Mouse (Mus musculus) heart, embryonic 11.5 days (tissue): ENCODE results near the gene 1700092M07Rik. TPM values are rescaled to one million over a fixed set of nuclear protein-coding genes. Genes with fewer than 3 reads are reported as not detected.

Experiments used
- ATAC-seq: fragments of 200-750 bp; cut with Nextera tagmentation; replicated peaks from 2 replicates; pipeline ENCODE4 v1.8.0; 2017; ENCODE audit warnings: moderate library complexity; ENCODE audit not compliant: insufficient number of reproducible peaks, low FRiP score, low TSS enrichment
- H3K27ac ChIP-seq: fragments of 300-500 bp; sonication (generic); 2 replicates; pipeline ENCODE4 v1.5.1; 2014; ENCODE audit warnings: mild to moderate bottlenecking, low read depth, low read length
- H3K27me3 ChIP-seq: fragments of 300-500 bp; sonication (generic); 2 replicates; pipeline ENCODE4 v1.6.1; 2014; ENCODE audit warnings: mild to moderate bottlenecking, low read length, mixed read lengths; ENCODE audit not compliant: control insufficient read depth, insufficient read depth
- H3K36me3 ChIP-seq: fragments of 300-500 bp; sonication (generic); 2 replicates; pipeline ENCODE4 v1.6.1; 2014; ENCODE audit warnings: mild to moderate bottlenecking, low read length, moderate library complexity, mixed read lengths; ENCODE audit not compliant: control insufficient read depth, insufficient read depth
- H3K4me1 ChIP-seq: fragments of 300-500 bp; sonication (generic); 2 replicates; pipeline ENCODE4 v1.6.1; 2014; ENCODE audit warnings: low read length; ENCODE audit not compliant: control insufficient read depth, insufficient read depth
- H3K4me2 ChIP-seq: fragments of 300-500 bp; sonication (generic); 2 replicates; pipeline ENCODE4 v1.6.1; 2014; ENCODE audit warnings: mild to moderate bottlenecking, moderate library complexity
- H3K4me3 ChIP-seq: fragments of 300-500 bp; sonication (generic); 2 replicates; pipeline ENCODE4 v1.5.1; 2014; ENCODE audit warnings: low read depth, low read length
- H3K9ac ChIP-seq: fragments of 300-500 bp; sonication (generic); 2 replicates; pipeline ENCODE4 v1.6.1; 2014; ENCODE audit warnings: mild to moderate bottlenecking, low read depth, low read length, moderate library complexity
- H3K9me3 ChIP-seq: fragments of 300-500 bp; sonication (generic); replicated peaks from 2 replicates; pipeline ENCODE4 v1.6.1; 2016; ENCODE audit warnings: low read length; ENCODE audit not compliant: control insufficient read depth
- WGBS: fragments of 180-500 bp; shearing (Covaris S2); extraction: QIAGEN DNeasy Blood & Tissue Kit; methylation state at CpG from one replicate; pipeline ENCODE4 v1.1.7; 2014; ENCODE audit not compliant: insufficient replicate concordance; 5-methylcytosine and 5-hydroxymethylcytosine counted together
- polyA plus RNA-seq: library from polyadenylated mRNA; unstranded; fragments of >200 nt; fragmentation: Nextera tagmentation; extraction: Ambion mirVana; gene quantifications from 2 replicates; pipeline ENCODE4 v1.2.1, GENCODE M21; 2014

1700092M07Rik gene
- polyA plus RNA-seq, 1 experiment from 2014 or later: 2.2 TPM

DNA sequence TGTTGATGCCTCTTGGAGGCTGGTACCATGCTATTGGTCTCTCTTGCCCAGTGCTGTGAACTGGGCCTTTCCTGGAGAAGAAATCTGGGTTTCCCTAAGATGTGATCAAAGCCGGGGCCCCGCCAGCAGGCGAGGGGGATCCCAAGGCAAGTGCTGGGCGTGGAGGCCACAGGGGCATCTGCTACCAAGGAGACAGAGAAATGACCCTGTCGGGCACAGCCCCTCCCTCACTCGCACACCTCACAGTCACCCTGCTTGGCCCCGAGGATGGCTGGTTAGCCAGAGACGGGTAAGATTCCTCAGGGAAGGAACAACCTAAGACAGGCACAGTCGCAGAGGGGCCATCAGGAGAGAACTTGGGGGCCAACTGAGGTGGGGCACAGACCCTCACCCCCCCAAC is 25.0 kb downstream of the 1700092M07Rik start:
- ATAC-seq: no peak

DNA sequence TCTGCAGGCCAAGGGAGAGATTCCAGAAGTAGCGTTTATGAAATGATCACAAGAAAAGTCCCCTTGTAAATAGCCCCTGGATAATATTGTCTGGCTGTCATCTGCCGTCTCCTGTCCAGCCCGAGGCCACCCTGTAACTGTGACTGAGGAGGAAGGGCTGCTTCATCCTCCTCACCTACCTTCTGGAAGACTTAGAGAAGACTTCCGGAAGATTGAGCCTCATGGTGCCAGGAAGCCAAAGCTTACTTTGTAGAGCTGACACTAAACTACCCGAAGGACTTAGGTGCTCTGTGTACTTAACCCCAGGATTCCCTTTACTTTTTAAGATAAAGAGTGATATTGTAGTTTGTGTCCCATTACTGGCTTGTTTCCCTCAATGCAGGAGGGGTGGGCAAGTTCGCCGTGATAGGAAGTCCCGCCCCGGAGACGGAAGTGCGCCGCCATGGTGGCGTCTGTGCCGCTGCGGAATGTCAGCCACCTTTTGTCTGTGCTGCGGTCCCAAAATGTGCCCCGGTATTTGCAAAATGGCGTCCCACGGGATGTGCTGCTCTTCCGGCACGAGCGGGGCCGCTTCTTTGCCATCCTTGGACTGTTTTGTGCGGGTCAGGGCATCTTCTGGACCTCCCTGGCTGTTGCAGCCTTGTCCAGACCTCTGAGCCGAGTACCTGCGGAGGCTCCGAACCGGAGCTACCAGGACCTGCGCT is 30.2 kb downstream of the 1700092M07Rik start, which contains the start of gene Tmem223:
TSS of gene Tmem223 (plus strand) at position 430 of the 704 bp plus-strand sequence.
- peak within 1 kb of the TSS; percentile 82 for H3K4me2 ChIP-seq
- H3K4me1 ChIP-seq: peaks cover 17% of the 10 kb centered on the region
- peak within 1 kb of the TSS; percentile 87 for H3K4me3 ChIP-seq
- no peaks in the 10 kb centered on the region for H3K27me3 ChIP-seq
- peaks cover 35% of the 10 kb centered on the region for H3K36me3 ChIP-seq
- H3K9me3 ChIP-seq: no peaks in the 10 kb centered on the region
- ATAC-seq: peak; percentile 28; the same call in 1 of the 2 replicates
- H3K9ac ChIP-seq: peak within 1 kb of the TSS; percentile 98
- H3K27ac ChIP-seq: peak within 1 kb of the TSS; percentile 89
- WGBS: 19% methylated on average over 29 of the region's 29 CpGs

More for the DNA sequence above, 25.0 kb downstream of the 1700092M07Rik start:
- no peak overlapping the region for H3K4me2 ChIP-seq
- peaks cover 57% of the 10 kb centered on the region for H3K36me3 ChIP-seq
- H3K27me3 ChIP-seq: no peaks in the 10 kb centered on the region
- no peak overlapping the region for H3K27ac ChIP-seq
- 95% methylated on average over 9 of the region's 9 CpGs for WGBS
- no peak overlapping the region for H3K9ac ChIP-seq
- H3K4me3 ChIP-seq: no peak overlapping the region
- H3K9me3 ChIP-seq: no peaks in the 10 kb centered on the region
- no peaks in the 10 kb centered on the region; the same call in 1 of the 2 replicates for H3K4me1 ChIP-seq

DNA sequence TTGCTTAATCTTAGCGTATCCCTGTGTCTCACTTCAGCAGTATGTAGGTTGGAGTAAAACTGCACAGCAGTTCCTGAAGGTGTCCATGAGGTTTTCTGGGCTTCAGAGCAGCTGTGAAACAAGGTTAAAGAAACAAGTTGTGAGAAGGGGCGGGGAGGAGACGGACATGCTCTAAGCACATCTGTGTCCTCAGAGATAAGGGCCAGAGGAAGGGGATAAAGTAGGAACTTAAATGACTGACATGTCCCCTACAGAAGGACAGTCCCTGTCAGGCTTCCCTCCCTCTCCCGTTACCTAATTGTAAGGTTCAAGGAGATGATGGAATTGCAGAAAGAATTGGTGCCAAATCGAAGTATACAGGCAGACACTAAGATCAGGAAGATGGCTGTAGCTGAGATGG is 32.5 kb downstream of the 1700092M07Rik start:
- H3K27ac ChIP-seq: peak overlapping the region; percentile 99; the same call in 1 of the 2 replicates
- H3K4me3 ChIP-seq: peak overlapping the region; percentile 87
- no peak for ATAC-seq
- no peaks in the 10 kb centered on the region for H3K9me3 ChIP-seq
- no peaks in the 10 kb centered on the region for H3K27me3 ChIP-seq
- 66% methylated on average over 5 of the region's 5 CpGs for WGBS
- peaks cover 17% of the 10 kb centered on the region for H3K4me1 ChIP-seq
- H3K9ac ChIP-seq: peak overlapping the region; percentile 96; the same call in 1 of the 2 replicates
- H3K36me3 ChIP-seq: peaks cover 16% of the 10 kb centered on the region; the same call in 1 of the 2 replicates
- H3K4me2 ChIP-seq: peak overlapping the region; percentile 99

DNA sequence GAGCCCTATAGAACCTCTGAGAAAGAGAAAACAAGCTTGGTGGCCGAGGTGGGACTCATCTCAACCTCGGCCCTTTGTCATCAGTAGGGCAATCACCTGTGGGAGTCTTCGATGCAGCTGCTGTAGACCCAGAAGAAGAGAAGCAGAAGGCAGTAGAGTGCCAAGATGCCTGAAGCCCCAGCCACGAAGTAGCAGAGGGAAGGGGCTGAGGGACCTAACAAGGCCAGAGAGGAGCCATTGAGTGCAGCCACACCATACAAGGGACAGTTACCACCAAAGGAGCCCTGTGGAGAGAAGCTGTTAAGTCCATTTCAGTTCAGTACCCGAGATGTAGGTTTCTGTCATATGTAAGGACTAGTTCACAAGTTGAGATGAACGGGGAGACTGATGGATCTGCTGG is 32.9 kb downstream of the 1700092M07Rik start:
- Histone ChIP-seq H3K9ac (peak overlapping the region; percentile 96), H3K27ac (peak overlapping the region; percentile 99), H3K4me1 (peaks cover 17% of the 10 kb centered on the region), H3K4me2 (peak overlapping the region; percentile 99), H3K4me3 (peak overlapping the region; percentile 87), H3K9me3 (no peaks in the 10 kb centered on the region), H3K27me3 (no peaks in the 10 kb centered on the region), H3K36me3 (peaks cover 14% of the 10 kb centered on the region; the same call in 1 of the 2 replicates)
- WGBS: 53% methylated on average over 6 of the region's 6 CpGs
- no peak for ATAC-seq

DNA sequence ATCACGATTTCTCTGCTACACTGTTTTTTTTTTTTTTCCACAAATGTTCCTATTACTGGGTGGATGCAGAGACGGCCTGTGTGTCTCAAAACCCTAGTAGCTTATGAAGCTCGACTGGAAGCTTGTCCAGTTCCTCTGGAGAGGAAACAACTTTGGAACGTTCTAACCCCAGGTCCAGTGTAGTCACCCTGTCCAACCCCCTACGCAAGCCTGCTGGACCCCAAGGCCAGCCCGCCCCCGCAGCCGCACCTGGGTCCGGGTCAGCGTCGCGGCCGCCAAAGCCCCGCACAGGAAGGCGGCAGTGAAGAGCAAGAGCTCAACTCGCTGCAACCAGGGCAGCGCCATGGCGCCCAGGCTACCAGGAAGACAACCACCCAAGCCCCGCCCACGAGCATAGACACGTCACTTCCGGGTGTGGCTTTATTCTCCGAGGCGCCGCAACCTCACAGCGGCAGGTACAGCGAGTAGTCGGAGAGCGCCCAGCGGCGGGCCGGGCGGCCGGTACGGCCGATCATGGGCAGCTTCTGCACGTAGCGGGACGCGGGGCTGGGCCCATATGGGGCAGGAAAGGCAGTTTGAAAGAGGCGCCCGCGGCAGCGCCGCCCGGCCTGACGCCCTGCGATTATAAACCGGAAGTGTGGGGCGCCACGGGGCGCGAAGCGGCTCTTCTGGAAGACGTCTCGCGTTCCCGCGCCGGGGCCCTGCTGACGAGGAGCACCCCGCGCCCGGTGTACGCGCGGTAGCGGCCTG is 33.7 kb downstream of the 1700092M07Rik start, which contains the start of gene Tmem179b:
TSS of gene Tmem179b (minus strand) at position 382 of the 750 bp plus-strand sequence.
- H3K4me3 ChIP-seq: peak within 1 kb of the TSS; percentile 87
- under 1% methylated on average over 65 of the region's 68 CpGs for WGBS
- H3K9me3 ChIP-seq: no peaks in the 10 kb centered on the region
- H3K27ac ChIP-seq: peak within 1 kb of the TSS; percentile 99
- peak; percentile 85 for ATAC-seq
- no peaks in the 10 kb centered on the region for H3K27me3 ChIP-seq
- H3K4me1 ChIP-seq: peaks cover 17% of the 10 kb centered on the region
- H3K9ac ChIP-seq: peak within 1 kb of the TSS; percentile 96
- peaks cover 10% of the 10 kb centered on the region; the same call in 1 of the 2 replicates for H3K36me3 ChIP-seq
- peak within 1 kb of the TSS; percentile 99 for H3K4me2 ChIP-seq

DNA sequence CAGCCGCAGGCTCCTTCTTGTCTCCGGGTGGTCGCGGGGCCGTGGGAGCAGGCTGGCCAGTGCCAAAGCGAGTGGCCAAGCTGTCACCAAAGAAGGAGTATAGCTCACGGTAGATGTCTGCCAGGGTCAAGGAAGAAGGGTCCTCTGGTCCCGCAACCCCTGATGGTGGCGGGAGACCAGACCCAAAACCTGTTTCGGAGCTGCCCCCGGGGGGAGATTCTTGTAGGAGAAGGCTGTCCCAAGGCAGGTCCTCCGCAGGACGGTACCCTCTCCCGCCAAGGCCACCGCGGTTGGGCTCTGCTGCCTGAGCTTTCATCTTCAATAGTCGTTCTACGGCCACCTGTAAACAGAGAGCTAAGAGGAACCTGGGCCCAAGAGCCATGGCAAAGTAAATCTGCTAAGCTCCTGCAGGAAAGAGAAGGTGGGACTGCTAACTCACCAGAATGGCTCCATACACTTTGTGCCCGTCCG is 34.5 kb downstream of the 1700092M07Rik start:
- Histone ChIP-seq H3K27me3 (no peaks in the 10 kb centered on the region), H3K9ac (peak overlapping the region; percentile 96), H3K4me1 (peaks cover 17% of the 10 kb centered on the region), H3K9me3 (no peaks in the 10 kb centered on the region), H3K27ac (peak overlapping the region; percentile 99), H3K4me3 (peak overlapping the region; percentile 87), H3K36me3 (peaks cover 10% of the 10 kb centered on the region; the same call in 1 of the 2 replicates), H3K4me2 (peak overlapping the region; percentile 99)
- 6% methylated on average over 20 of the region's 20 CpGs for WGBS
- peak; percentile 4; the same call in 1 of the 2 replicates for ATAC-seq

DNA sequence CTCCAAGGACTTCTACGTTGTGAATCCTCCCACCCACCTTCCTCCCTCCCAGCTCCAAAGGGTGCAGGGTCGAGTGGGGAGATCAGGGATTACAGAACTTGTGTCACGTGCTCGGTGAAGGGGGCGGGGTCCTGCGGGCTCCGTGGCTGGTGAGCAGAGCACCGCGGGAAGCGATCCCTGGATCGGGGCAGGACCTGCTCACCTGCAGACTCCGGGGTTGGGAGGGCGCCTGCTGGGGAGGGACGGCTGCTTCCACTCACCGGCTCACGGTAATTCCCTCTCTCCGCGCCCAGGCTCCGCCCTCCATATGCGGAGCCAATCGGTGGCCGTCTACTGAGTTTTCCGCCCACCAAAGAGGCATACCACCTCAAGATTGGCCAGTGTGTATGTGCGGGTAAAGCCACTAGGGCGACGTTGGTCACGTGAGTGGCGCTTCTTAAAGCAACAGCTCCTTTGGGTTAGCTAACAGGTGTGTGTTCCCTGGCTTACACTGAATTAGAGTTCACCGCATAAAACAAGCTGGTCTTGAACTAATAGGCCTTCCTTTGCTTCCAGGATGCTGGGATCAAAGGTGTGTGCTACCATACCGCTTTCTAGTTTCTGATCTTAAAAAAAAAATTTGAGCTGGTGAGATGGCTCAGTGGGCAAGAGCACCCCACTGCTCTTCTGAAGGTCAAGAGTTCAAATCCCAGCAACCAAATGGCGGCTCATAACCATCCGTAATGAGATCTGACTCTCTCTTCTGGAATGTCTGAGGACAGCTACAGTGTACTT is 45.7 kb downstream of the 1700092M07Rik start, which contains the start of gene Taf6l:
TSS of gene Taf6l (minus strand) at position 410 of the 774 bp plus-strand sequence.
- no peaks in the 10 kb centered on the region for H3K4me1 ChIP-seq
- WGBS: under 1% methylated on average over 32 of the region's 32 CpGs
- H3K9ac ChIP-seq: peak within 1 kb of the TSS; percentile 78
- H3K36me3 ChIP-seq: peaks cover 7% of the 10 kb centered on the region
- no peaks in the 10 kb centered on the region for H3K9me3 ChIP-seq
- ATAC-seq: peak; percentile 98
- peak within 1 kb of the TSS; percentile 71 for H3K4me3 ChIP-seq
- peak within 1 kb of the TSS; percentile 68 for H3K4me2 ChIP-seq
- H3K27me3 ChIP-seq: no peaks in the 10 kb centered on the region
- peak within 1 kb of the TSS; percentile 77; the same call in 1 of the 2 replicates for H3K27ac ChIP-seq

DNA sequence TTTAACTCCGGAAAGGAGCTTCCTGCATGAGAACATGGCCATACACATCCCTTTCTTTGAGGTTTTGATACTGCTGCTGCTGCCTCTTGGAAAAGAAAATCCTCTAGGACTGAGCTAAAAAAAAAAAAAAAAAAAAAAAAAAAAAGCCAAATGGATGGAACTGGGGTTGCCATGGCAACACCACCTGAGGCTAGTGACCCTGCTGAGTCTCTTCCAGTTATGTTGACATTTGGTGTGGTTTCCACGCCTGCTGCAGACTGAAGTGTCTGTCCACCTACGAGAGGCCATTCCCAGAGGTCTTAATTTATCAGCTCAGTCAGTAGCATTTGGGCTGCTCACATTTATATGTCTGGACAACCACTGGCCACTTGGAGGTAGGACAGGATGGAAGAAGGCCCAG is 48.0 kb downstream of the 1700092M07Rik start:
- Histone ChIP-seq H3K9ac (no peak overlapping the region), H3K36me3 (peaks cover 13% of the 10 kb centered on the region), H3K4me3 (no peak overlapping the region), H3K27me3 (no peaks in the 10 kb centered on the region), H3K9me3 (no peaks in the 10 kb centered on the region), H3K4me2 (no peak overlapping the region), H3K27ac (no peak overlapping the region), H3K4me1 (no peaks in the 10 kb centered on the region)
- 26% methylated on average over 3 of the region's 3 CpGs for WGBS
- no peak for ATAC-seq
